Mouse (Mus musculus) midbrain, embryonic 11.5 days (tissue): Measurements from ENCODE around the gene Fhad1. TPM values are rescaled to one million over a fixed set of nuclear protein-coding genes. Genes with fewer than 3 reads are reported as not detected.

Experiments used
- ATAC-seq: fragments of 200-750 bp; cut with Nextera tagmentation; 2 replicates; pipeline ENCODE4 v1.8.0; 2017; ENCODE audit warnings: moderate TSS enrichment, moderate library complexity; ENCODE audit not compliant: low FRiP score
- DNase-seq: peaks from one replicate; pipeline ENCODE4 v3.0.0; 2015; ENCODE audit warnings: low spot score; ENCODE audit errors: missing footprints
- H3K27ac ChIP-seq: fragments of 300-500 bp; sonication (generic); 2 replicates; pipeline ENCODE4 v1.5.1; 2014; ENCODE audit warnings: low read depth, low read length
- H3K27me3 ChIP-seq: fragments of 300-500 bp; sonication (generic); 2 replicates; pipeline ENCODE4 v1.6.1; 2014; ENCODE audit warnings: mild to moderate bottlenecking, low read length, moderate library complexity, mixed read lengths; ENCODE audit not compliant: control insufficient read depth, insufficient read depth
- H3K36me3 ChIP-seq: fragments of 300-500 bp; sonication (generic); 2 replicates; pipeline ENCODE4 v1.6.1; 2014; ENCODE audit warnings: mild to moderate bottlenecking, low read length, moderate library complexity, mixed read lengths; ENCODE audit not compliant: control insufficient read depth, insufficient read depth
- H3K4me1 ChIP-seq: fragments of 300-500 bp; sonication (generic); 2 replicates; pipeline ENCODE4 v1.6.1; 2014; ENCODE audit warnings: low read length; ENCODE audit not compliant: control insufficient read depth, insufficient read depth
- H3K4me2 ChIP-seq: fragments of 300-500 bp; sonication (generic); 2 replicates; pipeline ENCODE4 v1.6.1; 2014; ENCODE audit warnings: mild to moderate bottlenecking, moderate library complexity
- H3K4me3 ChIP-seq: fragments of 300-500 bp; sonication (generic); 2 replicates; pipeline ENCODE4 v1.5.1; 2014; ENCODE audit warnings: low read depth, low read length
- H3K9ac ChIP-seq: fragments of 300-500 bp; sonication (generic); 2 replicates; pipeline ENCODE4 v1.6.1; 2014; ENCODE audit warnings: low read length
- H3K9me3 ChIP-seq: fragments of 300-500 bp; sonication (generic); 2 replicates; pipeline ENCODE4 v1.6.1; 2016; ENCODE audit warnings: low read length; ENCODE audit not compliant: control insufficient read depth
- WGBS: fragments of 180-500 bp; shearing (Covaris S2); extraction: QIAGEN DNeasy Blood & Tissue Kit; methylation state at CpG from one replicate; pipeline ENCODE4 v1.1.7; 2014; 5-methylcytosine and 5-hydroxymethylcytosine counted together
- polyA plus RNA-seq: library from polyadenylated mRNA; unstranded; fragments of >200 nt; fragmentation: Nextera tagmentation; extraction: Ambion mirVana; gene quantifications from 2 replicates; pipeline ENCODE4 v1.2.1, GENCODE M21; 2014

Fhad1 gene
- polyA plus RNA-seq, 1 experiment from 2014 or later: 2.4 TPM

GRCm38 (mm10) chr4:141862867-141863266, 152.0 kb downstream of the Fhad1 start:
- ATAC-seq (no peak), DNase-seq (no peak)
- H3K27ac ChIP-seq: no peak overlapping the region
- H3K9ac ChIP-seq: no peak overlapping the region
- peaks cover 11% of the 10 kb centered on the region for H3K4me1 ChIP-seq
- H3K9me3 ChIP-seq: no peaks in the 10 kb centered on the region
- H3K36me3 ChIP-seq: peaks cover 10% of the 10 kb centered on the region
- WGBS: 88% methylated on average over 5 of the region's 5 CpGs
- H3K27me3 ChIP-seq: no peaks in the 10 kb centered on the region
- H3K4me2 ChIP-seq: no peak overlapping the region
- H3K4me3 ChIP-seq: no peak overlapping the region

GRCm38 (mm10) chr4:141861591-141862295, 153.1 kb downstream of the Fhad1 start:
- no peaks in the 10 kb centered on the region for H3K27me3 ChIP-seq
- no peak overlapping the region for H3K9ac ChIP-seq
- H3K36me3 ChIP-seq: peaks cover 10% of the 10 kb centered on the region
- DNase-seq (no peak), ATAC-seq (no peak)
- H3K9me3 ChIP-seq: no peaks in the 10 kb centered on the region
- H3K27ac ChIP-seq: no peak overlapping the region
- H3K4me1 ChIP-seq: peaks cover 3% of the 10 kb centered on the region
- H3K4me3 ChIP-seq: no peak overlapping the region
- H3K4me2 ChIP-seq: no peak overlapping the region
- 90% methylated on average over 17 of the region's 17 CpGs for WGBS

GRCm38 (mm10) chr4:141860246-141860841, 154.5 kb downstream of the Fhad1 start:
- DNase-seq: no peak
- 68% methylated on average over 19 of the region's 19 CpGs for WGBS
- Histone ChIP-seq H3K27me3 (no peaks in the 10 kb centered on the region), H3K36me3 (peaks cover 10% of the 10 kb centered on the region), H3K9me3 (no peaks in the 10 kb centered on the region), H3K4me3 (no peak overlapping the region), H3K4me1 (0 out of 2 replicates have a peak, but pooled peaks cover 3% of the 10 kb centered on the region), H3K27ac (no peak overlapping the region), H3K9ac (no peak overlapping the region), H3K4me2 (no peak overlapping the region)
- ATAC-seq: no peak

GRCm38 (mm10) chr4:141859351-141859750, 155.5 kb downstream of the Fhad1 start:
- Histone ChIP-seq H3K36me3 (peaks cover 10% of the 10 kb centered on the region), H3K4me2 (no peak overlapping the region), H3K4me3 (no peak overlapping the region), H3K4me1 (0 out of 2 replicates have a peak, but pooled peaks cover 3% of the 10 kb centered on the region), H3K9me3 (no peaks in the 10 kb centered on the region), H3K9ac (no peak overlapping the region), H3K27me3 (no peaks in the 10 kb centered on the region), H3K27ac (no peak overlapping the region)
- 94% methylated on average over 14 of the region's 14 CpGs for WGBS
- ATAC-seq (no peak), DNase-seq (no peak)

- Histone ChIP-seq H3K9ac (no peak overlapping the region), H3K4me1 (0 out of 2 replicates have a peak, but pooled peaks cover 3% of the 10 kb centered on the region), H3K27ac (no peak overlapping the region), H3K9me3 (no peaks in the 10 kb centered on the region), H3K4me3 (no peak overlapping the region), H3K27me3 (no peaks in the 10 kb centered on the region), H3K4me2 (no peak overlapping the region), H3K36me3 (peaks cover 10% of the 10 kb centered on the region)
- no peak for DNase-seq
- ATAC-seq: no peak
- WGBS: 90% methylated on average over 20 of the region's 20 CpGs
Measured at GRCm38 (mm10) chr4:141858501-141858900, 156.4 kb downstream of the Fhad1 start.

GRCm38 (mm10) chr4:141857422-141857930, 157.4 kb downstream of the Fhad1 start:
- 0 out of 2 replicates have a peak, but pooled peaks cover 3% of the 10 kb centered on the region for H3K4me1 ChIP-seq
- H3K4me2 ChIP-seq: no peak overlapping the region
- peak; percentile 78 for ATAC-seq
- no peak overlapping the region for H3K9ac ChIP-seq
- peak; percentile 99 for DNase-seq
- H3K36me3 ChIP-seq: peaks cover 10% of the 10 kb centered on the region
- no peaks in the 10 kb centered on the region for H3K9me3 ChIP-seq
- no peaks in the 10 kb centered on the region for H3K27me3 ChIP-seq
- WGBS: 22% methylated on average over 10 of the region's 10 CpGs
- H3K27ac ChIP-seq: no peak overlapping the region
- no peak overlapping the region for H3K4me3 ChIP-seq

- 80% methylated on average over 9 of the region's 9 CpGs for WGBS
- Histone ChIP-seq H3K9me3 (no peaks in the 10 kb centered on the region), H3K4me3 (no peak overlapping the region), H3K36me3 (no peaks in the 10 kb centered on the region), H3K4me1 (0 out of 2 replicates have a peak, but pooled peaks cover 3% of the 10 kb centered on the region), H3K27me3 (no peaks in the 10 kb centered on the region), H3K9ac (no peak overlapping the region), H3K27ac (no peak overlapping the region), H3K4me2 (no peak overlapping the region)
- DNase-seq (peak; percentile 93), ATAC-seq (no peak)
Measured at GRCm38 (mm10) chr4:141853437-141853836, 161.4 kb downstream of the Fhad1 start.

- Histone ChIP-seq H3K9me3 (no peaks in the 10 kb centered on the region), H3K27me3 (no peaks in the 10 kb centered on the region), H3K4me2 (no peak within 1 kb of the TSS), H3K27ac (no peak within 1 kb of the TSS), H3K36me3 (no peaks in the 10 kb centered on the region), H3K4me3 (no peak within 1 kb of the TSS), H3K9ac (no peak within 1 kb of the TSS), H3K4me1 (no peaks in the 10 kb centered on the region)
- DNase-seq (no peak), ATAC-seq (no peak)
- 86% methylated on average over 6 of the region's 6 CpGs for WGBS
Measured at GRCm38 (mm10) chr4:141845999-141846398, 168.9 kb downstream of the Fhad1 start, which contains the start of gene Ctrc. Gene Ctrc (minus strand): TSS chr4:141846359.
